Mouse (Mus musculus) MEL (cell line): ENCODE measurements around the gene Fbxl22. TPM values are rescaled to one million over a fixed set of nuclear protein-coding genes. Genes with fewer than 3 reads are reported as not detected.
A peak's percentile ranks its signal among the peaks of the same experiment; 100 is the strongest.

Experiments used
- DNase-seq: peaks from one replicate; pipeline ENCODE4 v3.0.0; 2011; ENCODE audit warnings: low read depth, low spot score
- H3K27ac ChIP-seq: 2 replicates; pipeline ENCODE4 v1.5.1; 2012; ENCODE audit warnings: low read depth, mild to moderate bottlenecking, control low read depth, low read length, moderate library complexity; ENCODE audit not compliant: control insufficient read depth
- H3K27me3 ChIP-seq, 2 experiments: fragments of 150-350 bp in 1 of 2; sonication (generic) in 1 of 2; 2 replicates each; pipeline ENCODE4 v1.6.1; 2012; ENCODE audit warnings: low read length in 2 of 2, mild to moderate bottlenecking in 2 of 2, improper control_type of control experiment in 1 of 2, moderate library complexity in 1 of 2; ENCODE audit not compliant: insufficient read depth in 2 of 2, control insufficient read depth in 1 of 2
- H3K36me3 ChIP-seq, 2 experiments: 2 replicates each; pipeline ENCODE4 v1.6.1; 2012 to 2014; ENCODE audit warnings: low read length in 2 of 2, improper control_type of control experiment in 1 of 2, inconsistent platforms in 1 of 2, mild to moderate bottlenecking in 1 of 2; ENCODE audit not compliant: insufficient read depth in 2 of 2, control insufficient read depth in 1 of 2
- H3K4me1 ChIP-seq, 2 experiments: fragments of 150-350 bp in 1 of 2; sonication (generic) in 1 of 2; 2 replicates each; pipeline ENCODE4 v1.6.1; 2012; ENCODE audit warnings: low read length in 2 of 2, improper control_type of control experiment in 1 of 2, mild to moderate bottlenecking in 1 of 2; ENCODE audit not compliant: insufficient read depth in 2 of 2, control insufficient read depth in 1 of 2
- H3K4me3 ChIP-seq, 2 experiments: fragments of 150-350 bp in 1 of 2; sonication (generic) in 1 of 2; 2 replicates each; pipeline ENCODE4 v1.5.1; 2012; ENCODE audit warnings: low read depth in 2 of 2, low read length in 2 of 2, mild to moderate bottlenecking in 2 of 2, moderate library complexity in 2 of 2, control low read depth in 1 of 2, improper control_type of control experiment in 1 of 2; ENCODE audit not compliant: control insufficient read depth in 1 of 2, insufficient read depth in 1 of 2
- H3K79me2 ChIP-seq: 2 replicates; pipeline ENCODE4 v1.6.1; 2012; ENCODE audit warnings: mild to moderate bottlenecking, low read length, moderate library complexity; ENCODE audit not compliant: control insufficient read depth, poor library complexity, insufficient read depth
- H3K9ac ChIP-seq: 2 replicates; pipeline ENCODE4 v1.6.1; 2012; ENCODE audit warnings: low read depth, mild to moderate bottlenecking, control low read depth, low read length, moderate library complexity; ENCODE audit not compliant: control insufficient read depth, poor library complexity, severe bottlenecking
- H3K9me3 ChIP-seq: fragments of 150-350 bp; sonication (generic); replicated peaks from 2 replicates; pipeline ENCODE4 v1.6.1; 2012; ENCODE audit warnings: mild to moderate bottlenecking, low read length, improper control_type of control experiment, moderate library complexity; ENCODE audit not compliant: insufficient read depth
- CHD1 ChIP-seq: IDR thresholded peaks from 2 replicates; pipeline ENCODE4 v1.6.1; 2012; ENCODE audit warnings: low read depth, mild to moderate bottlenecking, inconsistent platforms, low read length, improper control_type of control experiment
- CTCF ChIP-seq, 3 experiments: IDR thresholded peaks in 2 of 3; conservative IDR thresholded peaks in 1 of 3; 2 replicates each; pipeline ENCODE4 v1.5.1; 2011 to 2012; ENCODE audit warnings: low read length in 3 of 3, low read depth in 2 of 3, mild to moderate bottlenecking in 2 of 3, improper control_type of control experiment in 1 of 3, inconsistent platforms in 1 of 3, mixed read lengths in 1 of 3, moderate library complexity in 1 of 3; ENCODE audit not compliant: control insufficient read depth in 1 of 3, insufficient read depth in 1 of 3, poor library complexity in 1 of 3, severe bottlenecking in 1 of 3
- ETS1 ChIP-seq: IDR thresholded peaks from 2 replicates; pipeline ENCODE4 v1.6.1; 2012; ENCODE audit warnings: low read depth, mild to moderate bottlenecking, inconsistent platforms, low read length, improper control_type of control experiment, moderate library complexity
- KAT2A ChIP-seq: conservative IDR thresholded peaks from 2 replicates; pipeline ENCODE4 v1.6.1; 2012; ENCODE audit warnings: low read depth, low read length, improper control_type of control experiment, inconsistent platforms
- MAX ChIP-seq: IDR thresholded peaks from 2 replicates; pipeline ENCODE4 v1.6.1; 2011; ENCODE audit warnings: low read length, improper control_type of control experiment
- MYB ChIP-seq: IDR thresholded peaks from 2 replicates; pipeline ENCODE4 v1.6.1; 2011; ENCODE audit warnings: mild to moderate bottlenecking, low read depth, low read length, improper control_type of control experiment
- NRF1 ChIP-seq: IDR thresholded peaks from 2 replicates; pipeline ENCODE4 v1.6.1; 2014; ENCODE audit warnings: low read depth, mild to moderate bottlenecking, inconsistent platforms, low read length, improper control_type of control experiment, moderate library complexity; ENCODE audit not compliant: poor library complexity, insufficient read depth, severe bottlenecking
- POLR2A ChIP-seq, 2 experiments: IDR thresholded peaks; 2 replicates each; pipeline ENCODE4 v1.6.1; 2011 to 2012; ENCODE audit warnings: low read length in 2 of 2, mild to moderate bottlenecking in 2 of 2, control low read depth in 1 of 2, improper control_type of control experiment in 1 of 2, low read depth in 1 of 2, moderate library complexity in 1 of 2; ENCODE audit not compliant: control insufficient read depth in 1 of 2, insufficient read depth in 1 of 2, poor library complexity in 1 of 2
- POLR2AphosphoS2 ChIP-seq: IDR thresholded peaks from 2 replicates; pipeline ENCODE4 v1.6.1; 2011; ENCODE audit warnings: low read length, improper control_type of control experiment
- RAD21 ChIP-seq: IDR thresholded peaks from 2 replicates; pipeline ENCODE4 v1.6.1; 2011; ENCODE audit warnings: mild to moderate bottlenecking, low read depth, low read length, improper control_type of control experiment
- SIN3A ChIP-seq: IDR thresholded peaks from 2 replicates; pipeline ENCODE4 v1.6.1; 2012; ENCODE audit warnings: low read length, improper control_type of control experiment, inconsistent platforms
- SMC3 ChIP-seq: IDR thresholded peaks from 2 replicates; pipeline ENCODE4 v1.6.1; 2011; ENCODE audit warnings: low read depth, low read length, improper control_type of control experiment
- TCF12 ChIP-seq: IDR thresholded peaks from 2 replicates; pipeline ENCODE4 v1.6.1; 2014; ENCODE audit warnings: low read depth, mild to moderate bottlenecking, inconsistent platforms, low read length, improper control_type of control experiment, moderate library complexity
- UBTF ChIP-seq: IDR thresholded peaks from 2 replicates; pipeline ENCODE4 v1.6.1; 2012; ENCODE audit warnings: low read depth, mild to moderate bottlenecking, inconsistent platforms, low read length, improper control_type of control experiment, moderate library complexity, borderline replicate concordance; ENCODE audit not compliant: insufficient read depth
- USF1 ChIP-seq: IDR thresholded peaks from 2 replicates; pipeline ENCODE4 v1.6.1; 2014; ENCODE audit warnings: low read depth, mild to moderate bottlenecking, inconsistent platforms, low read length, improper control_type of control experiment, moderate library complexity
- ZC3H11A ChIP-seq: IDR thresholded peaks from 2 replicates; pipeline ENCODE4 v1.6.1; 2012; ENCODE audit warnings: low read depth, mild to moderate bottlenecking, inconsistent platforms, low read length, improper control_type of control experiment
- ZKSCAN1 ChIP-seq: IDR thresholded peaks from 2 replicates; pipeline ENCODE4 v1.6.1; 2012; ENCODE audit warnings: low read depth, mild to moderate bottlenecking, inconsistent platforms, low read length, improper control_type of control experiment, moderate library complexity
- ZNF384 ChIP-seq: IDR thresholded peaks from 2 replicates; pipeline ENCODE4 v1.6.1; 2012; ENCODE audit warnings: low read depth, mild to moderate bottlenecking, inconsistent platforms, low read length, improper control_type of control experiment
- polyA plus RNA-seq, 2 experiments: library from polyadenylated mRNA; stranded (reverse) in 1 of 2; unstranded in 1 of 2; fragments of >175 nt in 1 of 2; fragments of >200 nt in 1 of 2; gene quantifications; 2 replicates each; pipeline versions ENCODE4 v1.2.1 to v1.2.4; 2012; ENCODE audit warnings: low replicate concordance in 2 of 2, low read depth in 1 of 2; ENCODE audit not compliant: insufficient read length in 2 of 2, insufficient read depth in 1 of 2, missing spikeins in 1 of 2
- total RNA-seq: library from RNA; depleted of rRNA; stranded (reverse); fragments of 300-350 nt; gene quantifications from 2 replicates; pipeline ENCODE4 v1.2.3, GENCODE M21; 2012

Gene Fbxl22
- total and polyA plus RNA-seq, 3 experiments, result 0.35 to 0.47 TPM; not detected in 1

DNA sequence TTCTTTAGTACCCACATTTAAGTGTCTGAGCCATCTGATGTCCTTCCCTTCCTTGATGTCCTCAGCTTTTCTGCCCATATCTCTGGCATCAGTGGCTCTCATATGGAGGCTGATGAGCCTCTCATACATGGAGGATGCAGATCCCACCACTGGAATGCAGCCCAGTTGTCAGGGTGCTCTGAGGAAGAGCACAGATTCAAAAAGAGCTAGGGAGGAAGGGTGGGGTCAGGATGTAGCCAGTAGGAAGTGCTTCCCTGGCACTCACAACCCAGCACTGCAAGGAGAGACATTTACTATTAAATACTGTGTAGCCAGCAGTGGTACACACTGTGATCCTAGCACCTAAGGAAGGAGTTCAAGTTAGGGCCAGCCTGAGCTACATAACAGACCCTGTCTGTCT is 8.0 kb downstream of the Fbxl22 start:
- Histone ChIP-seq H3K9ac (no peak overlapping the region), H3K27ac (peak overlapping the region; percentile 78; the same call in 1 of the 2 replicates), H3K36me3 (peaks cover 12 to 46% of the 10 kb centered on the region in 2 experiments; a peak in 3 of 4 replicates), H3K27me3 (no peaks in the 10 kb centered on the region), H3K9me3 (no peaks in the 10 kb centered on the region), H3K4me1 (peaks cover 26 to 41% of the 10 kb centered on the region in 2 experiments), H3K79me2 (no peaks in the 10 kb centered on the region; the same call in 1 of the 2 replicates), H3K4me3 (no peak overlapping the region)
- no peak for TF ChIP-seq RAD21
- no peak for TF ChIP-seq ZC3H11A
- no peak for TF ChIP-seq USF1
- TF ChIP-seq ZKSCAN1, result no peak
- TF ChIP-seq ZNF384, result no peak
- no peak for TF ChIP-seq POLR2A (IDR thresholded peaks at IDR 0.05; ENCODE audit: control insufficient read depth in 1 of 2, insufficient read depth in 1 of 2, low read depth in 1 of 2, low read length in 2 of 2, poor library complexity in 1 of 2)
- TF ChIP-seq MYB, result no peak
- no peak for TF ChIP-seq NRF1
- no peak for TF ChIP-seq MAX
- no peak for TF ChIP-seq SIN3A
- TF ChIP-seq KAT2A, result no peak
- no peak for TF ChIP-seq UBTF
- TF ChIP-seq ETS1, result no peak
- no peak for TF ChIP-seq SMC3
- no peak for DNase-seq

DNA sequence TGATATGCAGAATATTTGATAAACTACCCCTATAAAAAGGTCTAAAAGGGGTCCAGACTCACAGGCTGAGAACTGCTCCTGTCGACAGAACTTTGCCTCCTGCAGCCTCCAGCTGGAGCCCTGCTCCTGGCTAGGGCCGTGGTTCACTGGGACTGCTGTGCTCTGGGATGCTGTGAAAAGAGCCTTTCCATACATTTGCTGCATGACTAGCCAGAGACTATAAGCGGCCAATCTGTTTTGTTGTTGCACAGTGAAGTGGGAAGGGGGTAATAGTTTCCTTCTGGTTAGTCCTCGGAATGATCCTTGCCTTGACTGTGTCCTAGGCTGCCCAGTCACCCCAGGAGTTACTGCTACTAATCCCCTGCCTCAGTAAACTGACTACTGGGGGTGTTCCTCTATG is 8.4 kb downstream of the Fbxl22 start:
- H3K27me3 ChIP-seq, result no peaks in the 10 kb centered on the region
- peaks cover 13 to 47% of the 10 kb centered on the region in 2 experiments; a peak in 3 of 4 replicates for H3K36me3 ChIP-seq
- peaks cover 26 to 41% of the 10 kb centered on the region in 2 experiments for H3K4me1 ChIP-seq
- H3K9me3 ChIP-seq, result no peaks in the 10 kb centered on the region
- no peaks in the 10 kb centered on the region for H3K79me2 ChIP-seq
- H3K4me3 ChIP-seq, result no peak overlapping the region
- H3K27ac ChIP-seq, result peak overlapping the region; percentile 78
- 0 out of 2 replicates have a peak overlapping the region, but pooled peaks have one; percentile 16 for H3K9ac ChIP-seq
- DNase-seq, result no peak
- TF ChIP-seq CTCF (IDR thresholded peaks at IDR 0.05 in 2 of 3, conservative IDR thresholded peaks at IDR 0.05 in 1 of 3; ENCODE audit: control insufficient read depth in 1 of 3, insufficient read depth in 1 of 3, low read depth in 2 of 3, low read length in 3 of 3, poor library complexity in 1 of 3, severe bottlenecking in 1 of 3) (no peak), TCF12 (no peak), POLR2AphosphoS2 (no peak), CHD1 (no peak), UBTF (no peak)
